In genomic region chr2:26017326-26017725, GRCm38 (mm10) we compare ENCODE assay signal across 20 mouse cellular contexts. TPM values are rescaled to one million over a fixed set of nuclear protein-coding genes. Genes with fewer than 3 reads are reported as not detected.
DNase-seq lines count a peak whose midpoint lies in the region; ATAC-seq and TF ChIP-seq lines count a peak whose summit lies in the region.
"Had no signal": no experiment of that assay in that cellular context is flagged by ENCODE, and none has a peak within 500 bp of the region (broad histone marks: within the 10 kb centered on the region; RNA-seq: fewer than 3 reads in every experiment).

No protein-coding gene starts in this region.

- peak; percentile 31 for DNase-seq in gastrocnemius, adult 18-20 months (ENCODE audit: low spot score)
- DNase-seq in gastrocnemius, postnatal 10 days: no peak
- no peak for DNase-seq in lung, embryonic 14.5 days
- DNase-seq in lung, postnatal 0 days (ENCODE audit: low spot score): no peak
- no peak for DNase-seq in liver, embryonic 13.5 days
- no peak for DNase-seq in adrenal gland, postnatal 36 days
- DNase-seq in thymus, postnatal 4 days: no peak
- DNase-seq: adrenal gland, postnatal 14 days; B cell, adult 2 months; forebrain, postnatal 0 days; gastrocnemius, postnatal 36 days; thymus, postnatal 36 days had no signal

- H3K9me3 ChIP-seq in lung, embryonic 14.5 days (ENCODE audit: low read depth, low read length): no peaks in the 10 kb centered on the region
- no peaks in the 10 kb centered on the region for H3K9me3 ChIP-seq in lung, postnatal 0 days (ENCODE audit: low read length)
- no peaks in the 10 kb centered on the region for H3K9me3 ChIP-seq in liver, embryonic 13.5 days (replicated peaks)
- H3K9me3 ChIP-seq: heart, embryonic 15.5 days; midbrain, embryonic 13.5 days; neural tube, embryonic 15.5 days had no signal

- no peak for ATAC-seq in lung, embryonic 14.5 days (ENCODE audit: insufficient read depth)
- ATAC-seq in lung, postnatal 0 days: no peak
- no peak for ATAC-seq in liver, embryonic 13.5 days (ENCODE audit: low read depth)
- ATAC-seq: activated CD4-positive, CD25-positive, alpha-beta regulatory T cell, adult 4 months; forebrain, postnatal 0 days; intestine, embryonic 16.5 days; midbrain, embryonic 13.5 days; Patski had no signal

- TF ChIP-seq EP300 in lung, postnatal 0 days (IDR thresholded peaks at IDR 0.05): no peak

- H3K4me2 ChIP-seq in lung, embryonic 14.5 days: peak overlapping the region; percentile 20; the same call in 1 of the 2 replicates
- no peak overlapping the region for H3K4me2 ChIP-seq in lung, postnatal 0 days (replicated peaks; ENCODE audit: low read depth, low read length)
- peak overlapping the region; percentile 88 for H3K4me2 ChIP-seq in liver, embryonic 13.5 days
- H3K4me2 ChIP-seq: heart, embryonic 15.5 days; midbrain, embryonic 13.5 days; neural tube, embryonic 15.5 days had no signal

- H3K9ac ChIP-seq in lung, embryonic 14.5 days: peak overlapping the region; percentile 9; the same call in 1 of the 2 replicates
- no peak overlapping the region for H3K9ac ChIP-seq in lung, postnatal 0 days (replicated peaks; ENCODE audit: low read depth)
- H3K9ac ChIP-seq in liver, embryonic 13.5 days: peak overlapping the region; percentile 94
- H3K9ac ChIP-seq: forebrain, postnatal 0 days; heart, embryonic 15.5 days; midbrain, embryonic 13.5 days; neural tube, embryonic 15.5 days had no signal

- no peak overlapping the region for H3K27ac ChIP-seq in lung, embryonic 14.5 days (ENCODE audit: low read depth)
- H3K27ac ChIP-seq in lung, postnatal 0 days (ENCODE audit: low read length): no peak overlapping the region
- peak overlapping the region; percentile 99 for H3K27ac ChIP-seq in liver, embryonic 13.5 days
- H3K27ac ChIP-seq: heart, embryonic 15.5 days; kidney, postnatal 0 days; layer of hippocampus, adult 2 months; midbrain, embryonic 13.5 days; neural tube, embryonic 15.5 days had no signal

- no peaks in the 10 kb centered on the region for H3K27me3 ChIP-seq in lung, embryonic 14.5 days (ENCODE audit: insufficient read depth, low read length)
- no peaks in the 10 kb centered on the region for H3K27me3 ChIP-seq in lung, postnatal 0 days (replicated peaks; ENCODE audit: insufficient read depth, low read length)
- no peaks in the 10 kb centered on the region for H3K27me3 ChIP-seq in liver, embryonic 13.5 days
- H3K27me3 ChIP-seq: heart, embryonic 15.5 days; midbrain, embryonic 13.5 days; neural tube, embryonic 15.5 days; Patski had no signal

- no peak overlapping the region for H3K4me3 ChIP-seq in lung, embryonic 14.5 days (ENCODE audit: low read depth, low read length)
- no peak overlapping the region for H3K4me3 ChIP-seq in lung, postnatal 0 days (ENCODE audit: low read depth, low read length)
- peak overlapping the region; percentile 70 for H3K4me3 ChIP-seq in liver, embryonic 13.5 days (replicated peaks)
- H3K4me3 ChIP-seq: heart, embryonic 15.5 days; layer of hippocampus, adult 2 months; midbrain, embryonic 13.5 days; neural tube, embryonic 15.5 days had no signal

- WGBS in lung, embryonic 14.5 days: 73% methylated on average over 4 of the region's 4 CpGs
- 83% methylated on average over 4 of the region's 4 CpGs for WGBS in lung, postnatal 0 days
- 25% methylated on average over 4 of the region's 4 CpGs for WGBS in liver, embryonic 13.5 days (ENCODE audit: insufficient replicate concordance)

- H3K36me3 ChIP-seq in lung, embryonic 14.5 days (ENCODE audit: insufficient read depth): peaks cover 30% of the 10 kb centered on the region
- peaks cover 13% of the 10 kb centered on the region; the same call in 1 of the 2 replicates for H3K36me3 ChIP-seq in lung, postnatal 0 days (ENCODE audit: insufficient read depth, low read length)
- H3K36me3 ChIP-seq in liver, embryonic 13.5 days: peaks cover 65% of the 10 kb centered on the region

- no peak for TF ChIP-seq CTCF in lung, embryonic 14.5 days (IDR thresholded peaks at IDR 0.05; ENCODE audit: low read depth)
- TF ChIP-seq CTCF in lung, postnatal 0 days (IDR thresholded peaks at IDR 0.05): no peak

- H3K4me1 ChIP-seq in lung, embryonic 14.5 days (ENCODE audit: insufficient read depth): peaks cover 9% of the 10 kb centered on the region
- no peaks in the 10 kb centered on the region for H3K4me1 ChIP-seq in lung, postnatal 0 days (ENCODE audit: insufficient read depth, low read depth, low read length)
- H3K4me1 ChIP-seq in liver, embryonic 13.5 days (replicated peaks): peaks cover 79% of the 10 kb centered on the region

RNA-seq across cellular contexts. Expression of gene Ubac1, which starts 4.2 kb away (rescaled TPM):
- total RNA-seq in gastrocnemius, adult 18-20 months (2021): 100 to 1,000 TPM; 210 to 235 TPM
- total RNA-seq in gastrocnemius, postnatal 10 days (2021): 100 to 1,000 TPM; 185 to 191 TPM
- 72.6 and 80.8 TPM in 2 replicates for polyA plus RNA-seq in lung, embryonic 14.5 days (2014; fragmentation: Nextera tagmentation; extraction: Ambion mirVana)
- 39.2 and 40.6 TPM in 2 replicates for polyA plus RNA-seq in lung, postnatal 0 days (2015; fragmentation: Nextera tagmentation; extraction: Ambion mirVana)
- 488 and 502 TPM in 2 replicates for polyA plus RNA-seq in liver, embryonic 13.5 days (2015; fragmentation: Nextera tagmentation; extraction: Ambion mirVana)
- 10 to 100 TPM; 38.1 to 38.8 TPM for total RNA-seq in adrenal gland, postnatal 36 days (2021)

RNA-seq across cellular contexts. Expression of gene Camsap1, which starts 34.2 kb away (rescaled TPM):
- total RNA-seq in gastrocnemius, adult 18-20 months (2021): 10 to 100 TPM; 41.6 to 52.5 TPM
- 10 to 100 TPM; 29.5 to 34.8 TPM for total RNA-seq in gastrocnemius, postnatal 10 days (2021)
- polyA plus RNA-seq in lung, embryonic 14.5 days (2014; fragmentation: Nextera tagmentation; extraction: Ambion mirVana): 27.8 and 31.9 TPM in 2 replicates
- 5.2 and 5.4 TPM in 2 replicates for polyA plus RNA-seq in lung, postnatal 0 days (2015; fragmentation: Nextera tagmentation; extraction: Ambion mirVana)
- 4.1 and 5.4 TPM in 2 replicates for polyA plus RNA-seq in liver, embryonic 13.5 days (2015; fragmentation: Nextera tagmentation; extraction: Ambion mirVana)
- 10 to 100 TPM; 38.3 to 49.3 TPM for total RNA-seq in adrenal gland, postnatal 36 days (2021)

Comparison
In these comparisons a context has a peak if more than half of its experiments do, and no peak if none do; other contexts are left out.
1. RNA of gene Ubac1, which starts 4.2 kb away (total RNA-seq): 210 to 235 TPM in gastrocnemius, adult 18-20 months and 185 to 191 TPM in gastrocnemius, postnatal 10 days; 38.1 to 38.8 TPM in adrenal gland, postnatal 36 days; every median in the first group is over 4 times any median in the second.